In the genomic region with DNA sequence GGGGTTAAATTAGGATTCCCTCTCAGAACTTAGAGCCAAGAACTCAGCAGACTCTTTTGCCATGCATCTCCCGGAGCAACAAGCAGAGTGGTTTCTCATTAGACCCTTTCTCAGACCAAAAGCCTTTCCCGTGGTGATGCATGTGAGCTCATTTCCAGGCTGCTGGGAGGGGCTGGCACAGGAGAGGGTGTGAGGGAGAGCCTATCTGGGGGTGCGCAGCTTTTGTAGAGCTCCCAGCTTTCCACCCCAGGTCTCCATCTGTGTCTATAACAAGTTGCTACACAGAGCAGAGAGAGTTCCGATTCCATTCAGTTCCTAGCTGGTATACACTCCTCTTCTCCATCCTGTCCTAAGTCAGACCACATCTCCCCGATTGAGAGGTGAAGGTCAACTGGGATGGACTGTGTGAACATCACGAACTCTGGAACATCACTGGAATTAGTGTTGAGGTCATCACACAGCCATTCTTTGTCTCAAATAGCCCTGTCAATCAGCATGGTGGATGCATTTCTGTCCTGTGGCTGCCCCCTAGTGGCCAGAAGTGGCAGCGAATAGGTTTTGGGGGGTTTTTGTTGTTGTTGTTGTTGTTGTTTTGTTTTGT, we compare ENCODE assay signal across 10 mouse cellular contexts. TPM values are rescaled to one million over a fixed set of nuclear protein-coding genes. Genes with fewer than 3 reads are reported as not detected.
DNase-seq lines count a peak whose midpoint lies in the region; ATAC-seq and TF ChIP-seq lines count a peak whose summit lies in the region.
"Had no signal": no experiment of that assay in that cellular context is flagged by ENCODE, and none has a peak within 500 bp of the region (broad histone marks: within the 10 kb centered on the region; RNA-seq: fewer than 3 reads in every experiment).

No protein-coding gene starts in this region.

- H3K27ac ChIP-seq in embryonic facial prominence, embryonic 14.5 days (replicated peaks; ENCODE audit: low read depth, low read length) = no peak overlapping the region
- no peak overlapping the region for H3K27ac ChIP-seq in hindbrain, embryonic 14.5 days
- no peak overlapping the region for H3K27ac ChIP-seq in liver, embryonic 14.5 days
- peak overlapping the region; percentile 54 for H3K27ac ChIP-seq in olfactory bulb, adult 2 months (ENCODE audit: insufficient read depth, low read depth, low read length)

- TF ChIP-seq POLR2A in olfactory bulb, adult 2 months (IDR thresholded peaks at IDR 0.05; ENCODE audit: insufficient read depth, low read depth, low read length) = no peak

- peak; percentile 88 for TF ChIP-seq CTCF in liver, embryonic 14.5 days (IDR thresholded peaks at IDR 0.05; ENCODE audit: low read depth)
- peak; percentile 63 for TF ChIP-seq CTCF in olfactory bulb, adult 2 months (IDR thresholded peaks at IDR 0.05; ENCODE audit: insufficient read depth, low read depth, low read length)

- WGBS in embryonic facial prominence, embryonic 14.5 days = 45% methylated on average over 7 of the region's 7 CpGs
- WGBS in hindbrain, embryonic 14.5 days = 37% methylated on average over 7 of the region's 7 CpGs
- 32% methylated on average over 7 of the region's 7 CpGs for WGBS in liver, embryonic 14.5 days (ENCODE audit: insufficient replicate concordance)
- WGBS in olfactory bulb, adult 2 months = 14% methylated on average over 7 of the region's 7 CpGs

- peaks cover 3% of the 10 kb centered on the region for H3K4me1 ChIP-seq in embryonic facial prominence, embryonic 14.5 days (ENCODE audit: control insufficient read depth, insufficient read depth, low read length)
- no peaks in the 10 kb centered on the region for H3K4me1 ChIP-seq in hindbrain, embryonic 14.5 days (replicated peaks; ENCODE audit: control insufficient read depth, insufficient read depth, low read length)
- no peaks in the 10 kb centered on the region for H3K4me1 ChIP-seq in liver, embryonic 14.5 days (replicated peaks; ENCODE audit: control insufficient read depth in 2 of 2, insufficient read depth in 2 of 2, low read length in 1 of 2)
- peaks cover 14% of the 10 kb centered on the region for H3K4me1 ChIP-seq in olfactory bulb, adult 2 months (ENCODE audit: control insufficient read depth, insufficient read depth, low read length)

- ATAC-seq in embryonic facial prominence, embryonic 14.5 days (ENCODE audit: low read depth) = peak; percentile 10; the same call in 1 of the 2 replicates
- peak; percentile 42; the same call in 1 of the 2 replicates for ATAC-seq in hindbrain, embryonic 14.5 days (ENCODE audit: low FRiP score)
- ATAC-seq in liver, embryonic 14.5 days (ENCODE audit: insufficient read depth) = no peak
- no peak for ATAC-seq in activated CD4-positive, CD25-positive, alpha-beta regulatory T cell, adult 4 months

- no peaks in the 10 kb centered on the region for H3K27me3 ChIP-seq in embryonic facial prominence, embryonic 14.5 days (replicated peaks; ENCODE audit: control insufficient read depth, insufficient read depth, low read length)
- H3K27me3 ChIP-seq in hindbrain, embryonic 14.5 days (ENCODE audit: control insufficient read depth, insufficient read depth, low read length) = no peaks in the 10 kb centered on the region
- H3K27me3 ChIP-seq in liver, embryonic 14.5 days (ENCODE audit: control insufficient read depth, insufficient read depth, low read length) = no peaks in the 10 kb centered on the region

- H3K9ac ChIP-seq in embryonic facial prominence, embryonic 14.5 days (ENCODE audit: low read depth, low read length) = no peak overlapping the region
- no peak overlapping the region for H3K9ac ChIP-seq in hindbrain, embryonic 14.5 days
- no peak overlapping the region for H3K9ac ChIP-seq in liver, embryonic 14.5 days (replicated peaks)

- H3K9me3 ChIP-seq in embryonic facial prominence, embryonic 14.5 days (ENCODE audit: control insufficient read depth, low read length) = no peaks in the 10 kb centered on the region
- H3K9me3 ChIP-seq in hindbrain, embryonic 14.5 days (ENCODE audit: control insufficient read depth, low read length) = no peaks in the 10 kb centered on the region
- H3K9me3 ChIP-seq in liver, embryonic 14.5 days (ENCODE audit: control insufficient read depth, low read length) = no peaks in the 10 kb centered on the region

- no peak overlapping the region for H3K4me2 ChIP-seq in embryonic facial prominence, embryonic 14.5 days (ENCODE audit: low read depth, low read length)
- no peak overlapping the region for H3K4me2 ChIP-seq in hindbrain, embryonic 14.5 days (replicated peaks)
- H3K4me2 ChIP-seq in liver, embryonic 14.5 days (ENCODE audit: low read depth) = no peak overlapping the region

- H3K4me3 ChIP-seq in embryonic facial prominence, embryonic 14.5 days (ENCODE audit: low read depth, low read length) = no peak overlapping the region
- H3K4me3 ChIP-seq in hindbrain, embryonic 14.5 days (replicated peaks; ENCODE audit: low read length) = no peak overlapping the region
- no peak overlapping the region for H3K4me3 ChIP-seq in liver, embryonic 14.5 days (ENCODE audit: insufficient read depth in 1 of 2, low read depth in 2 of 2, low read length in 2 of 2)
- H3K4me3 ChIP-seq in olfactory bulb, adult 2 months (ENCODE audit: insufficient read depth, low read depth, low read length) = no peak overlapping the region
- H3K4me3 ChIP-seq: erythroblast, embryonic 14.5 days; myocyte had no signal

- H3K36me3 ChIP-seq in embryonic facial prominence, embryonic 14.5 days (ENCODE audit: control insufficient read depth, insufficient read depth, low read length) = no peaks in the 10 kb centered on the region
- H3K36me3 ChIP-seq in hindbrain, embryonic 14.5 days (replicated peaks; ENCODE audit: control insufficient read depth, insufficient read depth) = no peaks in the 10 kb centered on the region
- no peaks in the 10 kb centered on the region for H3K36me3 ChIP-seq in liver, embryonic 14.5 days (replicated peaks; ENCODE audit: control insufficient read depth, insufficient read depth, low read depth)

- no peak for TF ChIP-seq EP300 in liver, embryonic 14.5 days (IDR thresholded peaks at IDR 0.05; ENCODE audit: low read depth)

- DNase-seq in layer of hippocampus, adult 11-12 months (ENCODE audit: low spot score) = peak; percentile 50
- DNase-seq in layer of hippocampus, adult 9-10 months (ENCODE audit: low spot score) = no peak
- DNase-seq in R1 (ENCODE audit: low read depth, low spot score) = peak; percentile 56
- DNase-seq in embryonic facial prominence, embryonic 14.5 days (ENCODE audit: low spot score) = no peak
- DNase-seq in hindbrain, embryonic 14.5 days (ENCODE audit: low spot score) = peak; percentile 74
- DNase-seq in liver, embryonic 14.5 days (ENCODE audit: low read depth in 3 of 3, low spot score in 3 of 3) = no peak

RNA-seq across cellular contexts. Expression of a gene that starts 38.4 kb away (rescaled TPM):
- polyA plus RNA-seq in embryonic facial prominence, embryonic 14.5 days (2014; fragmentation: Nextera tagmentation; extraction: Ambion mirVana) = 0.99 and 2.2 TPM in 2 replicates
- polyA plus RNA-seq in hindbrain, embryonic 14.5 days (2014; fragmentation: Nextera tagmentation; extraction: Ambion mirVana) = 0.55 and 0.97 TPM in 2 replicates
- polyA plus RNA-seq in liver, embryonic 14.5 days (2012; rRNA removed) = 8.1 and 8.8 TPM in 2 replicates
- 18.3 and 20.1 TPM in 2 replicates for polyA plus RNA-seq in liver, embryonic 14.5 days (2014; fragmentation: Nextera tagmentation; extraction: Ambion mirVana)
- not detected in 2 replicates for polyA plus RNA-seq in olfactory bulb, adult 2 months (2012; ENCODE audit: insufficient read depth, insufficient read length, low replicate concordance, missing spikeins)
- 1 to 10 TPM in 1 of 2 experiments, not detected in 1; 1.0 TPM for polyA plus RNA-seq in activated CD4-positive, CD25-positive, alpha-beta regulatory T cell, adult 4 months (2017; shearing (Covaris generic))
- polyA plus RNA-seq: erythroblast, embryonic 14.5 days had no signal

Comparison
In these comparisons a context has a peak if more than half of its experiments do, and no peak if none do; other contexts are left out.
1. DNase-seq: peak in layer of hippocampus, adult 11-12 months (single experiment), R1 (single experiment) and hindbrain, embryonic 14.5 days (single experiment); none in layer of hippocampus, adult 9-10 months (single experiment), embryonic facial prominence, embryonic 14.5 days (single experiment) and liver, embryonic 14.5 days (0 of 3).
2. ATAC-seq: peak in embryonic facial prominence, embryonic 14.5 days (single experiment) and hindbrain, embryonic 14.5 days (single experiment); none in liver, embryonic 14.5 days (single experiment) and activated CD4-positive, CD25-positive, alpha-beta regulatory T cell, adult 4 months (single experiment).